Mouse (Mus musculus): ENCODE data around the gene Purb. TPM values are rescaled to one million over a fixed set of nuclear protein-coding genes. Genes with fewer than 3 reads are reported as not detected.

Gene Purb
- polyA plus RNA-seq, 1 experiment from 2014 or later = 11.0 TPM

DNA sequence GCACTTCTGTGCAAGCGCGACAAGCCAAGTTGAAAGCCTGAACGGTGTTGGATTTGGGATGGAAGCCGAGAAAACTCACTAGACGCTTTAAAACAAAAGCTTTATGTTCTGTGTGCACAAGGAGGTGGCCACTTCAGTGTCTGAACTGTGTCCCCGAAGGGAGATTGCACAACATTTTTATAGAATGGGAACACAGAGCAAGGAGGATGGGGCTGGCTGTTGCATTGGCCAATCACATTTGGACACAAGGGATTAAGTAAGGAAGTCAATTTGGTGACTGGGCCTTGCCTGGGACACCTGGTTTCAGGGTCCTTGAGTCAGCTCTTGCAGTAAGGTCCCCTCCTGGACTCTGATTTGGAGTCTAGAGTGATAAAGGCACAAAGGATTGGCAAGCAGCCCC lies 29.0 kb upstream of the Purb start:
- Histone ChIP-seq H3K4me3 (no peak overlapping the region), H3K9ac (no peak overlapping the region), H3K27ac (replicated peaks) (no peak overlapping the region), H3K4me2 (no peak overlapping the region), H3K36me3 (no peaks in the 10 kb centered on the region), H3K27me3 (no peaks in the 10 kb centered on the region), H3K9me3 (no peaks in the 10 kb centered on the region), H3K4me1 (replicated peaks) (no peaks in the 10 kb centered on the region)
- 85% methylated on average over 6 of the region's 6 CpGs for WGBS
- no peak for ATAC-seq (ENCODE audit: low FRiP score, low read depth)

DNA sequence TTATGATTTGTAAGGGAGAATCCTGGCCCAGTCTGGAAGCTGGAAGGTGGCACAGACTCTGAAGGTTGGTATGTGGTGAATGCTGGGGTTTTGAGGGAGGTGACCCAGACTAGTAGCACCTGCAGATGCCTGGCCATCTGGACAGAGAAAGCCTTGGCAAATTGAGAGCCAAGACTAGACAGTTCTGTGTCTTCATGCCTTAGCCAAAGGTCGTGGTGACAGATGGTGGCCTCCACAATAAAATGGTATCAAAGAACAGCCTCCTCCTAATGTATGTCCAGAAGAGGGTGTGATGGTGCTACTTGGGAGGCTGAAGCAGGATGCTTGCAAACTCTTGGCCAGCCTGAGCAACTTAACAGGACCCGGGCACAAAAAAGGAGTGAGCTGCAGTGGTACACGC lies 28.5 kb upstream of the Purb start:
- Histone ChIP-seq H3K4me2 (no peak overlapping the region), H3K27me3 (no peaks in the 10 kb centered on the region), H3K9me3 (no peaks in the 10 kb centered on the region), H3K4me1 (replicated peaks) (no peaks in the 10 kb centered on the region), H3K4me3 (no peak overlapping the region), H3K36me3 (no peaks in the 10 kb centered on the region), H3K27ac (replicated peaks) (no peak overlapping the region), H3K9ac (no peak overlapping the region)
- 76% methylated on average over 3 of the region's 3 CpGs for WGBS
- ATAC-seq (ENCODE audit: low FRiP score, low read depth) = no peak

DNA sequence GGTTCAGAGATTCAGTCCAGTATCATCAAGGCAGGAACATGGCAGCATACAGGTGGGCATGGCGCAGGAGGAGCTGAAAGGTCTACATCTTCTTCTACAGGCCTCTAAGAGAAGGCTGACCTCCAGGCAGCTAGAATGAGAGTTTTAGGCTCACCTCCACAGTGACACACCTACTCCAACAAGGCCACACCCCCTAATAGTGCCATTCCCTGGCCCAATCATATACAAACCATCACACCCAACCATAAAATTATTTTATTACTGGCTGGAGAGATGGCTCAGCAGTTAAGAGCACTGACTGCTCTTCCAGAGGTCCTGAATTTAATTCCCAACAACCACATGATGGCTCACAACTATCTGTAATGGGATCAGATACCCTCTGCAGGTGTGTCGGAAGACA lies 26.8 kb upstream of the Purb start:
- 98% methylated on average over 2 of the region's 2 CpGs for WGBS

DNA sequence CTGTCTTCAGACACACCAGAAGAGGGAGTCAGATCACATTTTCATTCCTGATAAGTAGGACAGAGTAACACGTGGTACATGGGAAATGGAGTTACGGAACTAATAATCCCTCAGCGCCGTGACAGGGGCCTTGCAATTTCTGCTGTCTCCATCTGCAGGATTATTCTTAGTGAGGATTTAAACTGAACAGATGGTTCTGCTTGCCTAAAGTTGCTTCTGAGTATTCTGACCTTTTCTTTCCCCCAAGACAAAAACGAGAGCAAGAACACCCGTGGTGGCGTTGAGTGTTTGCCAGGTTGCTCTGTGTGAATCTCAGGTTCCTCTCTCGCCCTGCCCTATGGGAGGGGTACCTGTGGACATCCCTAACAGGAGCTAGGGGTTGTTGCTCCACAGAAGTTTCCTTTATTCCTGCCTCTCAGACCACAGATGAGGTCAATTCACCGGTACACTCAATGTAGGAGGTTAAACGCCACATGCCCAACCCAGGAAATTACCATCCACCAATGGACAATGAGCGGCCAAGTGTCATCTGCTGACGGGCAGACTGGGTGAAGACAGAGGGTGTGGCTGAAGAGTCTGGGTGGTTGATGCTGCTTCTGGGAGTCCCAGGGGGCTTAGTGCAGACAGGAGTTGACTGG lies 21.7 kb upstream of the Purb start:
- H3K9ac ChIP-seq = no peak overlapping the region
- no peak for ATAC-seq (ENCODE audit: low FRiP score, low read depth)
- H3K4me2 ChIP-seq = no peak overlapping the region
- no peaks in the 10 kb centered on the region for H3K9me3 ChIP-seq
- no peak overlapping the region for H3K27ac ChIP-seq (replicated peaks)
- no peaks in the 10 kb centered on the region for H3K27me3 ChIP-seq
- 77% methylated on average over 12 of the region's 12 CpGs for WGBS
- no peak overlapping the region for H3K4me3 ChIP-seq
- no peaks in the 10 kb centered on the region for H3K4me1 ChIP-seq (replicated peaks)
- no peaks in the 10 kb centered on the region for H3K36me3 ChIP-seq

More for the DNA sequence above, 26.8 kb upstream of the Purb start:
- no peaks in the 10 kb centered on the region for H3K9me3 ChIP-seq
- H3K4me3 ChIP-seq = no peak overlapping the region
- ATAC-seq (ENCODE audit: low FRiP score, low read depth) = no peak
- no peaks in the 10 kb centered on the region for H3K27me3 ChIP-seq
- H3K4me2 ChIP-seq = no peak overlapping the region
- H3K36me3 ChIP-seq = no peaks in the 10 kb centered on the region
- no peaks in the 10 kb centered on the region for H3K4me1 ChIP-seq (replicated peaks)
- H3K27ac ChIP-seq (replicated peaks) = no peak overlapping the region
- H3K9ac ChIP-seq = no peak overlapping the region

DNA sequence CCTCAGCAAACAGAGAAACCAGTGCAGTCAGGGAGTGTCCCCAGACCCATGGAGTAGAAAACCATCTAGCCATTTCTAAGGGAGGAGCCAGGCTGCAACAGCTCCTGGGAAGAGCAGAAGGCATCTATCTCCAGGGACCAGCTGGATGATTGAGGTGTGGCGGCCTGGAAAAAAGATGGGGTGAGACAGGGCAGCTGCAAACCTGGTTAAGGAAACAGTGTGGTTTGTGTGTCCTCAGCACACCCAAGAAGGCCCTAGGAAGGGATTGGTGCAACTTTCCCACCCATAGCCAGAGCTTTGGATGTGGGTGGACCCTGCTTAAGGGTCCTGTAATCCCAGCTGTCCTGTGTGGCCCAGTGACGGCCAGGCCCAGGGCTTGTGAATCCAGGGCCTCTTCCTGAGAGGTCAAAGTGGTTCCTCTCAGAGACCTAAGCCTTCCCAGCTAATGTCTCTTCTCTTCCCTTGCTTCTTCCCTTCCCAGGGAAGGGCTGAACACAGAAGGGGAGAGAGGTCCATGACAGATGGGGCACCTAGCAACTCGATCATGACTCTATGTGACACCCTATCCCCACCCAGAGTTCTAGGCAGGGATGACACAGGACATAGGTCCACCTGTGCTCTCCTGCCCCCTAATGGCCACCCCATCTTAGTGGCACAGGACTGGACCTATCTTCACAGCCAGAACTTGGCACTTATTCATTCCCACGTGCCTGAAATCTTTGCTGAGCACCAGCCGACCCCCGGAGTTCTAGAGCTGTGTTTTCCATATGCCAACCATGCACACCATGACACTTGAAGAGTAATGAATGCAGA lies 14.2 kb upstream of the Purb start:
- Histone ChIP-seq H3K27ac (replicated peaks) (no peak overlapping the region), H3K4me2 (no peak overlapping the region), H3K27me3 (no peaks in the 10 kb centered on the region), H3K4me1 (replicated peaks) (no peaks in the 10 kb centered on the region), H3K4me3 (no peak overlapping the region), H3K9me3 (no peaks in the 10 kb centered on the region), H3K9ac (no peak overlapping the region), H3K36me3 (no peaks in the 10 kb centered on the region)
- 0 out of 2 replicates have a peak, but pooled peaks have one; percentile 23 for ATAC-seq (ENCODE audit: low FRiP score, low read depth)
- 46% methylated on average over 6 of the region's 6 CpGs for WGBS

DNA sequence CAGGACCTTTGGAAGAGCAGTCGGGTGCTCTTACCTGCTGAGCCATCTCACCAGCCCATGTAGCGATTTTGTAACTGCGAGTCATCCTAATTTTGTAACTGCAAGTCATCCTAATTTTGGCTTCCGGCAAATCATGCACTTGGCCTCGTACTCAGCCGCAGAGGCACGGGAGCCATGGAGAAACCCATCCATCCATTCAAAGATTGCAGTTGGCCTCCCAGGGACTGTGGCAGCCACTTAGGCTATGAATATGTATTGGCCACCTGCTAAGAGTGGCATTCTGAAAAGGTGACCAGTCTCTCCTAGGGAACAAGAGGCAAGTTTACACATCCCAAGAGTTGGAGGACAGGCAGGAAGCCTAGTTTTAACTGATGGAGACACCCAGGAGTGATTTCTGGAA lies 13.5 kb upstream of the Purb start:
- H3K27me3 ChIP-seq = no peaks in the 10 kb centered on the region
- no peak overlapping the region for H3K4me3 ChIP-seq
- H3K36me3 ChIP-seq = no peaks in the 10 kb centered on the region
- no peaks in the 10 kb centered on the region for H3K9me3 ChIP-seq
- H3K4me1 ChIP-seq (replicated peaks) = no peaks in the 10 kb centered on the region
- WGBS = 54% methylated on average over 7 of the region's 7 CpGs
- no peak overlapping the region for H3K27ac ChIP-seq (replicated peaks)
- ATAC-seq (ENCODE audit: low FRiP score, low read depth) = 0 out of 2 replicates have a peak, but pooled peaks have one; percentile 48
- no peak overlapping the region for H3K4me2 ChIP-seq
- H3K9ac ChIP-seq = no peak overlapping the region

DNA sequence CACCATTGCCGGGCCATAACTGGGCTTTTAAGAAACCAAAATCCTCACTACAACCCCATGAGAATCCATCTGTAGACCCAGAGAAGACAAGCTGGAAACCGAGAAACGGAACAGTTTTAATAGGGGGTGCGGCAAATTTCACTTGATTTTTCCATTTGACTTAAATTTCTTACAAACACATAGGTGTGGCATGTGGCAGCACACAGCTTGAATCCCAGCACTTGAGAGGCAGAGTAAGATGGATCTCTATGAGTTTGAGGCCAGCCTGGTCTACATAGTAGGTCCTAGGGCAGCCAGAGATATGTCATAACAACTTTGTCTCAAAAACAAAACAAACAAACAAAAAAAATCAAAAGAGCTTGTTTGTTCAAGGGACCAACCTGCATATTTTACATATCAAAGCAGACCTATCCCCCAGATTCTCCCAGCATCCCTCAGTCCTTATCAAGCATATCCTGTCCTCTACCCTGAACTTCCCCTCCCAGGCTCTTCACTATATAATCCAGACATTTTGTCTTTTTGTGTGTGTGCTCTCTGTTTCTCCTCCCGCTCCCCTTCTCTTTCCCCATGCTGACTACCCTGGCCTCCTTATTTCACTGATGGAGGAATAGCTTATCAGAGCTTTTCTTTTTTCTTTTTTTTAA lies 12.4 kb upstream of the Purb start:
- Histone ChIP-seq H3K9me3 (no peaks in the 10 kb centered on the region), H3K27ac (replicated peaks) (no peak overlapping the region), H3K27me3 (no peaks in the 10 kb centered on the region), H3K36me3 (no peaks in the 10 kb centered on the region), H3K4me1 (replicated peaks) (no peaks in the 10 kb centered on the region), H3K4me3 (no peak overlapping the region), H3K9ac (no peak overlapping the region), H3K4me2 (no peak overlapping the region)
- no peak for ATAC-seq (ENCODE audit: low FRiP score, low read depth)
- 98% methylated on average over 5 of the region's 5 CpGs for WGBS

DNA sequence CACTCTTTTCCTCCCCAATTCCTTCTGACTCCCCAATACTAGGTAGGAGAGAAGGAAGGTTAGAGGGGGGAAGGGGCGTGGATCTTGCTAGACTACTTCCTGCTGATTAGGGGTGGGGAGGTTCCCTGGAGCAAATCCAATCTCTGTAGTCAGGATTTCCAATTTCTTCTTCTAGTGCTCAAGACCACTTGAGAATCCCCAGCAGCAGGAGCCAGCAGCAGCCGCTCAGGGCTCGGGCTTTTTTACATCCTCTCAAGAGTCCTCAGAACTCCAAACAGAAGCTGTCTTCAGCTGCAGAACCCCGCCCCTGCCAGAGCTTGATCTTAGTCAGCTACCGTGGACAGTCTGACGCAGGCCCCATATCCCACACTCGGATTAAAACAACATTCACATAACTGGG lies 11.8 kb upstream of the Purb start:
- Histone ChIP-seq H3K4me3 (no peak overlapping the region), H3K4me2 (no peak overlapping the region), H3K27ac (replicated peaks) (no peak overlapping the region), H3K36me3 (no peaks in the 10 kb centered on the region), H3K9ac (no peak overlapping the region), H3K4me1 (replicated peaks) (no peaks in the 10 kb centered on the region), H3K9me3 (no peaks in the 10 kb centered on the region), H3K27me3 (no peaks in the 10 kb centered on the region)
- ATAC-seq (ENCODE audit: low FRiP score, low read depth) = no peak
- 59% methylated on average over 7 of the region's 7 CpGs for WGBS

DNA sequence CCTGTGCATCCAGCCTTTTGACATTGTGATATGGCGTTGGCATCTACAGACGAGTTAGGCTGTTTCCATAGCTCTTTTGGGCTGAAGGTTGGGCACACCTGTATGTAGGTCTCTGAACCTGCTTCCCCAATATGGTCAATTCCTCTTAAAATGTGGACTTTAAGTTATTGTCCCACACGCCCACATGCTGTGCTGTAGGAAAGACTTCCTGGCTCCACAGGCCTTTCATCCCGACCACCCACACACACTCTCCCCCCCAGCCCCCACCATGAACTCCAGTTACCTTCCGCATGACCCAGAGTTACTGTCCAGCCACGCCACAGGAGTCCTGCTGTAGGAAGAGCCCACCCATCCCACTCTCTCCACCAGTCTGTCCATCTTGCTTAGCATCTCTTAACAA lies 11.2 kb upstream of the Purb start:
- Histone ChIP-seq H3K9ac (no peak overlapping the region), H3K4me3 (no peak overlapping the region), H3K4me2 (no peak overlapping the region), H3K4me1 (replicated peaks) (no peaks in the 10 kb centered on the region), H3K27ac (replicated peaks) (no peak overlapping the region), H3K36me3 (no peaks in the 10 kb centered on the region), H3K27me3 (no peaks in the 10 kb centered on the region), H3K9me3 (no peaks in the 10 kb centered on the region)
- no peak for ATAC-seq (ENCODE audit: low FRiP score, low read depth)
- WGBS = 72% methylated on average over 6 of the region's 6 CpGs

DNA sequence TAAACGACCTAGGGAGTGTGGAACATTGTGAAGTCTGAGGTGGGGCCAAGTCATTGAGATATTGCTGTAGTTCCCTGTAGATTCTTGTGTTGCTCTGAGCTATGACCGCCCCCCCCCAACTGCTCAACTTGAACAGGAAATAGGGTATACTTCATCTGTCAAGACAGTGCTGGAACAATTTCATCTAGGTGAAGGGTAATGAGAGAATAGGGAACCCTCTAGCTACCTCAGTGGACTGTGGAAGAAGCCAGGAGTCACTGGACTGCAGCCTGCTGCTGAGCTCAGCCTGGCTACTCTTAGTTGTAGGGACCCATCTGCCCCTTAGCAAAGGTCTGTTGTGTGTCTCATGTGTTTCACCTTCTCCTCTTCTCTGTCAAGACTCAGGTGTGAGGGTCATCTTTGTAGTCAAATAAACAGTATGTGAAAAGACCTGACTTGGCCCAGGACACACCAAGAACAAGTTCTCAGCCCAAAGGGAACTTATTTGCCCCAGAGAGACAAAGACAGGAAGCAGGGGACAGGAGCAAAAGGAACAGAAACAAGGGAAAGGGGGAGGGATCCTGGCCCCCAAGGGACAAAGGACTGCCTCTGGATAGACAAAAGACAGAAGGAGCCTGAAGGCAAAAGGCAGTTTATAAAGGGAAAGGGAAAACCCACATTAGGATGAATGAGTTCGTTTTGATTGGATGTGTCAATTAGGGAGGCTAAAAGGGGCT lies 8.7 kb upstream of the Purb start:
- no peak overlapping the region for H3K4me2 ChIP-seq
- WGBS = 58% methylated on average over 3 of the region's 3 CpGs
- no peak overlapping the region for H3K27ac ChIP-seq (replicated peaks)
- H3K27me3 ChIP-seq = no peaks in the 10 kb centered on the region
- no peaks in the 10 kb centered on the region for H3K9me3 ChIP-seq
- no peaks in the 10 kb centered on the region for H3K36me3 ChIP-seq
- no peak for ATAC-seq (ENCODE audit: low FRiP score, low read depth)
- no peaks in the 10 kb centered on the region for H3K4me1 ChIP-seq (replicated peaks)
- no peak overlapping the region for H3K4me3 ChIP-seq
- no peak overlapping the region for H3K9ac ChIP-seq

DNA sequence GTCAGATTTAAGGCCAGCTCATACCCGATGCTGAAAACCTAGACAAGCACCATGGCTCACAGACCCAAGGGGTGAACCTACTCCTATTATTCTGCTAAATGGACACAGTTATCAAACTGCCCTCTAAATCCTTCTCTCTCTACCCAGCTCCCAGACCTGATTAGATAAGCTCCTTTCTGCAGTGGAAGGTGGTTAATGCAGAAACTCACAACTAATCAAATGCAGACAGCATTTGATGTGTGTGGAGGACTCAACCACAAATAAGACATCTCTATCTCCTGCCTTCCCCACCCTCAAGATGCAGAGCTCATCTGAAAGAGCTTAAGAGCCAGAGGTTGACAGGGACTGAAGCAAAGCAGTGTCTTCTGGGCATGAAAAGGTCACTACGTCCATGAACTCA lies 7.4 kb upstream of the Purb start:
- 89% methylated on average over 2 of the region's 2 CpGs for WGBS
- no peak overlapping the region for H3K9ac ChIP-seq
- ATAC-seq (ENCODE audit: low FRiP score, low read depth) = no peak

DNA sequence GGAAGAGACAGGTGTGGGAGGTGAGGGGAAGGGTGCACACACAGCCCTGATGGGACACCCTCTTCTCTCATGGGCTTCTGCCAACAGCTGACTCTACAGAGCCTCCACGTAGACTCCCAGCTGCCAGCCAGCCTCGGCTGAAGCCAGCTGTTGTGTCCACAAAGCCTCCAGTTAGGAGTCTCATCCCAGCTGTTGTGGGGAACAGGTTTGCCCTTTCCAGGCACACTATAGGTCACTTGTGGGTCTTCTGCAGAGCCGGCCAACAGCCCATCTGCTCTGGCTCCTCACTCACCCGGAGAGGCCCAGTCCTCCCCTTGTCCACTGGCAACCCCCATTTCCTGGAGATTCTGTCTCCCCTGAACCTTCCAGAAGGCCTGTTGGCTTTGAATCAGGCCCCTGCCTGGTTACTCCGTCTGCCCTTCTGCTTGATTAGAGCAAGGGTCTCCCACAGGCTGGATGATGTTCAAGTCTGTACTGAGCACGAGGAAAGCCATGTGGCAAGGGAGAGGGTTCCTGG lies 6.0 kb upstream of the Purb start:
- WGBS = 64% methylated on average over 6 of the region's 6 CpGs
- H3K9me3 ChIP-seq = no peaks in the 10 kb centered on the region
- H3K27me3 ChIP-seq = no peaks in the 10 kb centered on the region
- H3K4me3 ChIP-seq = no peak overlapping the region
- H3K36me3 ChIP-seq = no peaks in the 10 kb centered on the region
- no peak overlapping the region for H3K4me2 ChIP-seq
- no peak overlapping the region for H3K27ac ChIP-seq (replicated peaks)
- H3K4me1 ChIP-seq (replicated peaks) = no peaks in the 10 kb centered on the region
- ATAC-seq (ENCODE audit: low FRiP score, low read depth) = peak; percentile 52
- H3K9ac ChIP-seq = no peak overlapping the region

More for the DNA sequence above, 7.4 kb upstream of the Purb start:
- Histone ChIP-seq H3K4me2 (no peak overlapping the region), H3K4me3 (no peak overlapping the region), H3K27ac (replicated peaks) (no peak overlapping the region), H3K27me3 (no peaks in the 10 kb centered on the region), H3K9me3 (no peaks in the 10 kb centered on the region), H3K4me1 (replicated peaks) (no peaks in the 10 kb centered on the region), H3K36me3 (no peaks in the 10 kb centered on the region)

Measured in hindbrain, embryonic 15.5 days (tissue).